Mouse (Mus musculus): ENCODE data around the gene Chrne. TPM values are rescaled to one million over a fixed set of nuclear protein-coding genes. Genes with fewer than 3 reads are reported as not detected.

The Chrne gene
- polyA plus RNA-seq, 1 experiment: 0.16 TPM

GRCm38 (mm10) chr11:70656964-70657363, 37.9 kb upstream of the Chrne start, which contains the start of gene Eno3:
TSS of gene Eno3 (plus strand) at chr11:70657202.
- no peak for DNase-seq (ENCODE audit: low read depth)
- TF ChIP-seq POLR2A (IDR thresholded peaks at IDR 0.05; ENCODE audit: borderline replicate concordance, extremely low read depth, insufficient read depth, insufficient read length, poor library complexity, severe bottlenecking) (no peak), CTCF (IDR thresholded peaks at IDR 0.05; ENCODE audit: borderline replicate concordance, extremely low read depth, insufficient read depth, insufficient read length) (no peak)

GRCm38 (mm10) chr11:70656456-70656927, 37.5 kb upstream of the Chrne start:
- TF ChIP-seq POLR2A (IDR thresholded peaks at IDR 0.05; ENCODE audit: borderline replicate concordance, extremely low read depth, insufficient read depth, insufficient read length, poor library complexity, severe bottlenecking): no peak
- TF ChIP-seq CTCF (IDR thresholded peaks at IDR 0.05; ENCODE audit: borderline replicate concordance, extremely low read depth, insufficient read depth, insufficient read length): no peak
- DNase-seq (ENCODE audit: low read depth): peak; percentile 25

- peak; percentile 65 for DNase-seq (ENCODE audit: low read depth)
- TF ChIP-seq POLR2A (IDR thresholded peaks at IDR 0.05; ENCODE audit: borderline replicate concordance, extremely low read depth, insufficient read depth, insufficient read length, poor library complexity, severe bottlenecking) (no peak), CTCF (IDR thresholded peaks at IDR 0.05; ENCODE audit: borderline replicate concordance, extremely low read depth, insufficient read depth, insufficient read length) (no peak)
Observed at GRCm38 (mm10) chr11:70655571-70656455, 36.8 kb upstream of the Chrne start.

DNA sequence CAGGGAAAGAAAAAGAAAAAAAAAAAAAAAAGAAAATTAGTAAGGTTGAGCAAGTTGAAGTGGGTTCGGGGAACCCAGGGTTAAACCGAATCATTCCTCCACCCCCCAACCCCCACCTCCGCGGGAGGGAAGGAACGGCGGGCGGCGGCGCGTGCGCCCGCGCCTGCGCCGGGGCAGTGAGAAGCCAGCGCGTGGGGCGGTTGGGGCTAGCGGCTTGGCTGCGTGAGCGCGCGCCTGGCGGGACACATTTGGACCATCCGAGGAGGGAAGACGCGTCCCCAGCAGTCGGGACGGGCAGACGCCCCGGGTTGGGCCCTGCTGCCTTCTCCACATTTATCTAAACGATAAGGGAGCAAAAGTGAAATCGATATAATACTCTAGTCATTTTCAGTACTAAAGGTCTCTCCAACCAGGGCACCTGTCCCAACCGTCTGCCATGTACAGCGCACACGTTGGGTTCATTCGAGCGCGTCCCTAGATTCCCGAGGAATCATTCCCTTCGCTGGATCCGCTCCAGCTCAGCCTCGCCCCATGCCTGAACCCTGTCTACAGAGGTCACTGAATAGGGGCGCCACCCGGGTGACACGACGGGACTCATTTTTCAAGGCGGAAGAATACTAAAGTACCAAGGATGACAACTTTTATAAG, 36.0 kb upstream of the Chrne start:
- DNase-seq (ENCODE audit: low read depth): peak; percentile 92
- TF ChIP-seq CTCF (IDR thresholded peaks at IDR 0.05; ENCODE audit: borderline replicate concordance, extremely low read depth, insufficient read depth, insufficient read length) (no peak), POLR2A (IDR thresholded peaks at IDR 0.05; ENCODE audit: borderline replicate concordance, extremely low read depth, insufficient read depth, insufficient read length, poor library complexity, severe bottlenecking) (peak; percentile 79)

DNA sequence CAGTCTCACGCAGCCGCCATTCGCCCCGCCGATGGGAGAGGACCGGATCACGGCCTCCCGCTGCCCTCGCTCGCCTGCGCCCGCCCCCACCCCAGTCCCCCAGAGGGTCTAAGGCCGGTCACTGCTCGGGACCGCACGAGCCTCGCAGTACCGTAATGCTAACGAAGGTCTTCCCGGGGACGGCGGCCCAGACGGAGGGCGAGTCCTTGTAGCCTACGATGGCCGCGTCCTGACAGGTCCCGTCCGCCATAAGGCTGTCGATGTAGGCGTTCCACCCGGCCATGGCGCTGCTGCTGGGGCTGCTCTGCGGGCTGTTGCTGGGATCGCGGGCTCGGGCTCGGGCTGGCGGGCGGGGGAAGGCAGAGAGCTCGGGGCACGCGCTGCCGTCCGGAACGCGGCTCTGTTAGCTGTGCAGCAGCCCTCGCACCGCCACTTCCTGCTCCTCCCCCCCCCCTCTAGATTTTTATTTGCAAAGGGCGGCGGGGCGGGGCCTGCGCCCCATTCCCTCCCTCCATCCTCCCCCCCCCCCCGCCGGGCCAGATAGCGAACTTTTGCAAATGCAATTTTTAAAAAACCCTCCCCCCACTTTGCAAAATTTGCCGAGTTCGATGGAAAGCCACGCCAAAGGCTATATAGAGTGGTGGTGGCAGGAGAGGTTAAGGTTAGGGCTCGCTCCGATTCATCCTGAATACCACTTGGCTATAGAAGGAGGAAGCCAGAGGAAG, 35.3 kb upstream of the Chrne start, which contains the start of gene Pfn1:
Gene Pfn1 (minus strand): TSS at position 447 of the 725 bp plus-strand sequence.
- TF ChIP-seq CTCF (IDR thresholded peaks at IDR 0.05; ENCODE audit: borderline replicate concordance, extremely low read depth, insufficient read depth, insufficient read length) (no peak), POLR2A (IDR thresholded peaks at IDR 0.05; ENCODE audit: borderline replicate concordance, extremely low read depth, insufficient read depth, insufficient read length, poor library complexity, severe bottlenecking) (peak; percentile 92)
- DNase-seq (ENCODE audit: low read depth): peak; percentile 91

- peak; percentile 83 for DNase-seq (ENCODE audit: low read depth)
- TF ChIP-seq POLR2A (IDR thresholded peaks at IDR 0.05; ENCODE audit: borderline replicate concordance, extremely low read depth, insufficient read depth, insufficient read length, poor library complexity, severe bottlenecking) (0 out of 2 replicates have a peak, but pooled peaks have one; percentile 42), CTCF (IDR thresholded peaks at IDR 0.05; ENCODE audit: borderline replicate concordance, extremely low read depth, insufficient read depth, insufficient read length) (no peak)
Observed at GRCm38 (mm10) chr11:70653345-70654197, 34.6 kb upstream of the Chrne start.

- TF ChIP-seq CTCF (IDR thresholded peaks at IDR 0.05; ENCODE audit: borderline replicate concordance, extremely low read depth, insufficient read depth, insufficient read length): no peak
- no peak for TF ChIP-seq POLR2A (IDR thresholded peaks at IDR 0.05; ENCODE audit: borderline replicate concordance, extremely low read depth, insufficient read depth, insufficient read length, poor library complexity, severe bottlenecking)
- no peak for DNase-seq (ENCODE audit: low read depth)
Observed at GRCm38 (mm10) chr11:70652884-70653344, 33.9 kb upstream of the Chrne start.

DNA sequence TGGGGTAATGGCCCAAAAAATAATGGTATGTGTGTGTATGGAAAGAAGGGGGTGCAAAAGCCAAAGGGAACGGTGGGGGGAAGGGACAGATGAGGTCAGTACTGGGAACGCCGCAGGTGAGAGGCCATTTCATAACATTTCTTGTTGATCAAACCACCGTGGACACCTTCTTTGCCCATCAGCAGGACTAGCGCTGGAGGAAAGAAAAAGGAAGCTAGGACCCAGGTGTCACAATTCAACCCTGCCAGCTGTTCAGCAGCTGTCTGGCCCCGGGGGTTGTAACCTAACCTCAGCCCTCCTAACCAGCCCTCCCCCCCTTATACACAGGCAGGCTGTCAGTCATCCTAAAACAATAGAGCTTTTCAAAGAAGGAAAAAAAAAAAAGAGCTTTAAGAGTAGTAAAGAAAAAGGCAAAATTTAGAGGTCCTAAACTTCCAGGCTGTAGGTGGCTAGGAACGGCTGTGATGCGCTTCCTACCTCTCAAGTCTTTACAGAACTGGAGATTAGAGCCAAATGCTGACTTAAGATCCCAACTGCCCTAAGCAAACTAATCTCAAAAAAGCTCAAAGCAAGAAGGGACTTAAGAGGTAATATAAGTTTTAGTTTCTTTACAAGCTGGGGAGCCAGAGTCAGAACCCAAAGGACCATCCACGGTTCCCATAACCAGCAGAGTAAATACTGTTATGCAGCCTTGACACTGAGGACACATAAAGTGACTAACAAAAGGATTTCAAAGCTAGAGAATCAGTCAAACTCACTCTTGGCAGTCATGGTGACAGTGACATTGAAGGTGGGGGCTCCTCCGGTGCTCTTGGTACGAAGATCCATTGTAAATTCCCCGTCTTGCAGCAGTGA, 33.2 kb upstream of the Chrne start:
- TF ChIP-seq CTCF (IDR thresholded peaks at IDR 0.05; ENCODE audit: borderline replicate concordance, extremely low read depth, insufficient read depth, insufficient read length) (no peak), POLR2A (IDR thresholded peaks at IDR 0.05; ENCODE audit: borderline replicate concordance, extremely low read depth, insufficient read depth, insufficient read length, poor library complexity, severe bottlenecking) (no peak)
- no peak for DNase-seq (ENCODE audit: low read depth)

GRCm38 (mm10) chr11:70651391-70651790, 32.4 kb upstream of the Chrne start:
- TF ChIP-seq POLR2A (IDR thresholded peaks at IDR 0.05; ENCODE audit: borderline replicate concordance, extremely low read depth, insufficient read depth, insufficient read length, poor library complexity, severe bottlenecking): no peak
- TF ChIP-seq CTCF (IDR thresholded peaks at IDR 0.05; ENCODE audit: borderline replicate concordance, extremely low read depth, insufficient read depth, insufficient read length): no peak
- no peak for DNase-seq (ENCODE audit: low read depth)
